Mouse (Mus musculus): ENCODE data around the gene Klrb1. TPM values are rescaled to one million over a fixed set of nuclear protein-coding genes. Genes with fewer than 3 reads are reported as not detected.
A peak's percentile ranks its signal among the peaks of the same experiment; 100 is the strongest.
"Not testable (repeated sequence)": the region's sequence is repeated elsewhere in the genome, so short reads cannot be mapped to it uniquely, and the experiment has no call there.

Gene Klrb1
- polyA plus RNA-seq, 1 experiment from 2014 or later, result 0.45 TPM

DNA sequence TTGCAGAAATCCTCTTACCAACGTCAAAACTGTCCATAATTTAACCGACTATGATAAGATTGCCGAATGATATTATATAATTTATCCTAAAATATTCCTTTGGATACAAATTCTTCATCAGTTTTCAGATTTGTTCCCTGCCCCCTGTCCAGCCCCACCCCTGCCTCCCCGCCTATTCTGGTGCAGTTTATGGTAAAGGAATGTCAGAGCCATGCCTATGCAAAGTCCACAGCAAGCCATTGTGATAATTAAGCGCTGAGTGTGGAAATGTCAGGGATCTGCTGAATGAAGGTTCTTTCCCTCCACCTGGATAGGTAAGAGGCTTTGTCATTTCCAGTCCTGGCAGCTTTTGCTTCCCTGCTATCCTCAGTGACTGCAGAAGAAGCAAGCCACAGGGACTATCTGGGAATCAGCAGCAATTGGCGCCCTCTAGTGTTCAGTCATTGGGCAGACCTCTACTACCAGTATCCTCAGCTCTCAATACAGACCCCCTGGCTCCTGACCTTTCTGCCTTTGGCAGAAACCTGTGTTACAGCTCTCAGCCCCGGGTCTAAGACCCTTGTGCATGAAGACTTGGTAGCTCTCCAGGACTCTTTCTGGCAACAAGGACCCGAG lies 30.9 kb upstream of the Klrb1 start:
- ATAC-seq (ENCODE audit: low FRiP score, low TSS enrichment) (peak; percentile 92), DNase-seq (peak; percentile 89)
- not testable (repeated sequence) for H3K36me3 ChIP-seq (ENCODE audit: control insufficient read depth, insufficient read depth, low read length); H3K9me3 ChIP-seq (ENCODE audit: control insufficient read depth, low read length); H3K27me3 ChIP-seq (ENCODE audit: control insufficient read depth, insufficient read depth, low read length); H3K4me1 ChIP-seq (ENCODE audit: control insufficient read depth, insufficient read depth, low read length); H3K4me3 ChIP-seq (replicated peaks; ENCODE audit: low read depth, low read length); H3K9ac ChIP-seq (replicated peaks; ENCODE audit: low read length)
- WGBS, result 42% methylated on average over 7 of the region's 8 CpGs
- H3K27ac ChIP-seq (replicated peaks; ENCODE audit: low read depth, low read length), result peak overlapping the region; percentile 67
- peak overlapping the region; percentile 30; the same call in 1 of the 2 replicates for H3K4me2 ChIP-seq (ENCODE audit: low read length)

DNA sequence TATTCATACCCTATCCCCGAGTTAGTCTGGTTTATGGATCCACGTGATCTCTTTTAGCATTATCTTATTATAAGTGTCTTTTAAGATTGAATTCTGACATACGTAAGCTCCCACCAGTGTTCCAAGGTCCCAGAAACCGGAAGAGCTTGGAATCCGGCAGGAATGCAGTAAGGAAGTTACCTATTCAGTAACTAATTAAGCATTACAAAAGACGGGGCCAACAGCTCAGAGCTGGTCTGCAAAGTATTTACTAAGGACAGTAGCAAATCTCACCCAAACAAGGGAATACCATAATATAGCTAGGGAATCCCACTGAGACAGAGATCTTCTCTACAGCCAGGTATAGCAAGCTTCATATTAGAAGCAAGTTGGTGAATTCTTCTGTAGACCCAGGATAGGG lies 24.1 kb upstream of the Klrb1 start:
- not testable (repeated sequence) for H3K4me3 ChIP-seq (replicated peaks; ENCODE audit: low read depth, low read length); DNase-seq; H3K27me3 ChIP-seq (ENCODE audit: control insufficient read depth, insufficient read depth, low read length); H3K27ac ChIP-seq (replicated peaks; ENCODE audit: low read depth, low read length); H3K9ac ChIP-seq (replicated peaks; ENCODE audit: low read length); H3K36me3 ChIP-seq (ENCODE audit: control insufficient read depth, insufficient read depth, low read length); H3K4me1 ChIP-seq (ENCODE audit: control insufficient read depth, insufficient read depth, low read length); ATAC-seq (ENCODE audit: low FRiP score, low TSS enrichment); H3K4me2 ChIP-seq (ENCODE audit: low read length); H3K9me3 ChIP-seq (ENCODE audit: control insufficient read depth, low read length)
- WGBS, result 85% methylated on average over 6 of the region's 6 CpGs

DNA sequence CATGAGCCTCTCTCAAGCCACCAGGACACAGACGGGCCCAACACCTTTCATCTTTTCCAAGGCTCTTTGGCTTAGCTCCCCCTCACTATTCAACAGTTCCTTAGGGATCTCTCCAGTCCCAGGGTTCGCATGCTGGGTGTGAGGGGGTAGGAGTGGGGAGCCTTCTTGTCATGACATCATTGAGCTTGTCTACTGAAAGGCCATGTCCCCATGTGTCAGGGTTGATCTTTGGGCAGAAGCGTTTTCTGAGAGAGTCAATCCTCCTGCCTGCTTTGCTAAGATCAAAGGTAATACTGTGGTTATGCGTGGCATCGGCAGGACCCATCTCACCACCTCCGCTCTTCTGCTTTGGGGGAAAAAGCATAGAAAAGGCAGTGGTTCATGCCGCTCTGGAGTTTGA lies 14.6 kb upstream of the Klrb1 start:
- no peak overlapping the region for H3K27ac ChIP-seq (replicated peaks; ENCODE audit: low read depth, low read length)
- no peak overlapping the region for H3K4me3 ChIP-seq (replicated peaks; ENCODE audit: low read depth, low read length)
- WGBS, result 88% methylated on average over 7 of the region's 7 CpGs
- H3K4me1 ChIP-seq (ENCODE audit: control insufficient read depth, insufficient read depth, low read length), result no peaks in the 10 kb centered on the region
- H3K4me2 ChIP-seq (ENCODE audit: low read length), result no peak overlapping the region
- H3K27me3 ChIP-seq (ENCODE audit: control insufficient read depth, insufficient read depth, low read length), result no peaks in the 10 kb centered on the region
- H3K36me3 ChIP-seq (ENCODE audit: control insufficient read depth, insufficient read depth, low read length), result no peaks in the 10 kb centered on the region
- H3K9ac ChIP-seq (replicated peaks; ENCODE audit: low read length), result no peak overlapping the region
- DNase-seq (no peak), ATAC-seq (ENCODE audit: low FRiP score, low TSS enrichment) (no peak)
- no peaks in the 10 kb centered on the region for H3K9me3 ChIP-seq (ENCODE audit: control insufficient read depth, low read length)

DNA sequence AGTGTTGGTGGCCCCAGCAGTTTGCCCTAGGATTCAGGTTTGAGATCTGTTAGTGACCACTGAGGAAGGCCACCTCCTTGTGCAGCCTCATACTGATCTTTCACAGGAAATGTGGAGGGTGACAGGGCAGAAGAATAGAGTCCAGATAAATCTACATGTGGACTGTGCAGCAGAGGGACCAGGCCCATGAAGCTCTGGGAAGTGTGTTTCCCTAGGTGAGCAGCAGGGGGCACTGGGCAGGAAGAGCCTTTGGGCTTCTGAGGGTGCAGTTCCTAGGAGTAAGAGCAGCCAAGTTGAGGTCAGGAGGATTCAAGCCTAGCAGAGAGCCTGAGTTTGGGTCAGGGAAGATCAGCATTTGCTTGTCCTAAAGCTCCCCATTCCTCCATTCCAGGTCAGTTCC lies 13.2 kb upstream of the Klrb1 start:
- no peak overlapping the region for H3K4me2 ChIP-seq (ENCODE audit: low read length)
- no peak for DNase-seq
- ATAC-seq (ENCODE audit: low FRiP score, low TSS enrichment), result no peak
- H3K9me3 ChIP-seq (ENCODE audit: control insufficient read depth, low read length), result no peaks in the 10 kb centered on the region
- no peak overlapping the region for H3K9ac ChIP-seq (replicated peaks; ENCODE audit: low read length)
- H3K4me3 ChIP-seq (replicated peaks; ENCODE audit: low read depth, low read length), result no peak overlapping the region
- H3K36me3 ChIP-seq (ENCODE audit: control insufficient read depth, insufficient read depth, low read length), result no peaks in the 10 kb centered on the region
- H3K4me1 ChIP-seq (ENCODE audit: control insufficient read depth, insufficient read depth, low read length), result no peaks in the 10 kb centered on the region
- no peaks in the 10 kb centered on the region for H3K27me3 ChIP-seq (ENCODE audit: control insufficient read depth, insufficient read depth, low read length)
- H3K27ac ChIP-seq (replicated peaks; ENCODE audit: low read depth, low read length), result no peak overlapping the region

DNA sequence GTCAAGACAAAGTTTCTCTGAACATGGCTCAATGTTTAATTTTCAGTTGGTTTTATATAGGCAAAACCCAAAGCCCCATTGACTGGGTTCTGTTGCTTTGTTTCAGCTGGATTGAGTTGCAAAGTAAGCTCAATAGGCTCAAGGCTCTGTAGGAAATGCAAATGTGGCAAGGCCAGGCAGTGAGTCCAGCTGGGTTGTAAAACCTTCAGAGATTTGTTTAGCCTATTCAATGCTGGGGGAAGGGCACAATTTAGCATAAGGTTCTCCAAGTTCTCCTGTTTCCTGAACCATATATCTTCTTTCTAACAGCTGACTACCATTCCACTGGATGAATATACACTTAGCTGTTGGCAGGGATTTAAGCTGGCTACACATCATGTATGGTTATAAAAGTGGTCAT lies 12.0 kb upstream of the Klrb1 start:
- Histone ChIP-seq H3K27ac (replicated peaks; ENCODE audit: low read depth, low read length) (no peak overlapping the region), H3K4me2 (ENCODE audit: low read length) (no peak overlapping the region), H3K4me1 (ENCODE audit: control insufficient read depth, insufficient read depth, low read length) (no peaks in the 10 kb centered on the region), H3K4me3 (replicated peaks; ENCODE audit: low read depth, low read length) (no peak overlapping the region), H3K27me3 (ENCODE audit: control insufficient read depth, insufficient read depth, low read length) (no peaks in the 10 kb centered on the region), H3K36me3 (ENCODE audit: control insufficient read depth, insufficient read depth, low read length) (no peaks in the 10 kb centered on the region), H3K9ac (replicated peaks; ENCODE audit: low read length) (no peak overlapping the region), H3K9me3 (ENCODE audit: control insufficient read depth, low read length) (no peaks in the 10 kb centered on the region)
- DNase-seq, result no peak
- no peak for ATAC-seq (ENCODE audit: low FRiP score, low TSS enrichment)

DNA sequence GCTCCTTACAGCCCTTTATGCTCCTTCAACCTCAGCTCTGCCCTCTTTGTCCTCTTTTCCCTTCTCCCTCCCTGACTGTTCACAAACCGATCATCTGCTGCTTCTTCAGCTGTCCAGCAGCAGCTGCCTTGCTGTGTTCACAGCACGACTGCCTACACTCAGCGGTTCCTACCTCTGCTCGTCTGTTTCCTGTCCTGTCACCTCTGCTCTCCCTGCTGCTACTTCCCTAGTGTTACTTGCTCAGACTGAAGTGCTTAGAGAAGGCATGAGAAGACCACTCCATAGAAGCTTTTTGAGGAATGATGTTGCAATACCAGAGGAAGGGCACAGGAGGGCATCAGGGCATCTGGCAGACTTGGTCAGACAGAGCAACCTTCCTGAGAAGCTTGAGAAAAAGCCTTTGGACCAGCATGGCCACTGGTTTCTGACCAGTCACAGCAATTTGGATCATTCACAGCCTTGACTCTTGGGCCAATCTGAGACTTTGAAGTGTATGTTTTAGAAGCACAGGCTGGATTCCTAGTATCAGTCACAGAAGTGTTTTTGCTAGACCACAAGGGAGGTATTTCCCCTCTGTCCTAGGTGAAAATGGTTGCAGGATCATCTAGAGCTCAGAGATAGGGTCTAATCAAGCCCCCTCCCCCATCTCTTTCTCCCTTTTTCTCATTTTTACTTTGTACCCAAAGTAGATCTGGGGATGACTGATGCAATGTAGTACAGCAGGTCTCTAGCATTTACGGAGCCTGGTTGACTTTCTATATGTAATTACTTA lies 11.2 kb upstream of the Klrb1 start:
- Histone ChIP-seq H3K36me3 (ENCODE audit: control insufficient read depth, insufficient read depth, low read length) (no peaks in the 10 kb centered on the region), H3K4me3 (replicated peaks; ENCODE audit: low read depth, low read length) (no peak overlapping the region), H3K4me1 (ENCODE audit: control insufficient read depth, insufficient read depth, low read length) (no peaks in the 10 kb centered on the region), H3K27ac (replicated peaks; ENCODE audit: low read depth, low read length) (no peak overlapping the region), H3K9me3 (ENCODE audit: control insufficient read depth, low read length) (no peaks in the 10 kb centered on the region), H3K9ac (replicated peaks; ENCODE audit: low read length) (no peak overlapping the region), H3K4me2 (ENCODE audit: low read length) (no peak overlapping the region), H3K27me3 (ENCODE audit: control insufficient read depth, insufficient read depth, low read length) (no peaks in the 10 kb centered on the region)
- DNase-seq (no peak), ATAC-seq (ENCODE audit: low FRiP score, low TSS enrichment) (no peak)
- WGBS, result 82% methylated on average over 5 of the region's 5 CpGs

DNA sequence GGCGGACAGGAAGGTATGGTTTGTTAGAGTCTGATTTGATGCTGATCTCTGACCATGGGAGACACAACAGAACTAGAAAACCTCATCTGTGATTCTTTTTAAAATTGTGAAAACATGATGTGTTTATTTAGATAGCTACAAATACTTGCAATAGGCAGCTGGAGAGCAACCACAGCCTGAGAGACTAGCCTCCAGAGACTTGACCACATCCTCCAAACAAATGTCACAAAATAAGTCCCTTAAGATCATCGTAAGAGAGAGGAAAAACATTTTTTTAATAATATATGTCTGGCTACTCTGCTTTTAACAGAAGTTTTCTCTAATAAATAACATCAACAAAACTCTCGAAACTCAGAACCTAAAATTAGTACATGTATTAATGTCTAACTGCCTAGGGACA lies 9.2 kb upstream of the Klrb1 start:
- H3K9me3 ChIP-seq (ENCODE audit: control insufficient read depth, low read length), result no peaks in the 10 kb centered on the region
- H3K27ac ChIP-seq (replicated peaks; ENCODE audit: low read depth, low read length), result no peak overlapping the region
- H3K4me3 ChIP-seq (replicated peaks; ENCODE audit: low read depth, low read length), result no peak overlapping the region
- WGBS, result 84% methylated on average over 3 of the region's 3 CpGs
- H3K9ac ChIP-seq (replicated peaks; ENCODE audit: low read length), result no peak overlapping the region
- no peak for ATAC-seq (ENCODE audit: low FRiP score, low TSS enrichment)
- H3K27me3 ChIP-seq (ENCODE audit: control insufficient read depth, insufficient read depth, low read length), result no peaks in the 10 kb centered on the region
- H3K4me2 ChIP-seq (ENCODE audit: low read length), result no peak overlapping the region
- H3K4me1 ChIP-seq (ENCODE audit: control insufficient read depth, insufficient read depth, low read length), result no peaks in the 10 kb centered on the region
- no peaks in the 10 kb centered on the region for H3K36me3 ChIP-seq (ENCODE audit: control insufficient read depth, insufficient read depth, low read length)
- DNase-seq, result no peak

DNA sequence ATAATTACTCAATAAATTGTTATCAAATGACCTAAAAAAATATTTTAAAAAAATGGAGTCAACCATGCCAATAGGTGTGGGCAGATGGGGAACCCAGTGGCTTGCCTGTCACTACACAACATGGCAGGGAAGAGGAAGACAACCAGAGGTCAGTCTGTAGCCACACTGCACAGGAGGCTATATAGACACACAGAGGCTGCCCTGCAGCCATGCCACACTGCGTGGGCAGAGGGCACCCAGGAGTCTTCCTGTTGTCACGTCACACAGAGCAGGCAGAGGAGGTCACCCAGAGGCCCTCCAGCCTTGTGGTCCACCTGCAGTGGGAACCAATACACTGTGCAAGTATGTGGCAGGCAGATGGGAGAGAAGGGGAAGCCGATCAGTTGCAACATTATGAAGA lies 21.2 kb downstream of the Klrb1 start:
- DNase-seq, result no peak
- H3K27me3 ChIP-seq (ENCODE audit: control insufficient read depth, insufficient read depth, low read length), result no peaks in the 10 kb centered on the region
- no peak overlapping the region for H3K27ac ChIP-seq (replicated peaks; ENCODE audit: low read depth, low read length)
- H3K4me3 ChIP-seq (replicated peaks; ENCODE audit: low read depth, low read length), result no peak overlapping the region
- H3K9me3 ChIP-seq (ENCODE audit: control insufficient read depth, low read length), result no peaks in the 10 kb centered on the region
- H3K9ac ChIP-seq (replicated peaks; ENCODE audit: low read length), result no peak overlapping the region
- H3K36me3 ChIP-seq (ENCODE audit: control insufficient read depth, insufficient read depth, low read length), result no peaks in the 10 kb centered on the region
- H3K4me1 ChIP-seq (ENCODE audit: control insufficient read depth, insufficient read depth, low read length), result no peaks in the 10 kb centered on the region
- H3K4me2 ChIP-seq (ENCODE audit: low read length), result no peak overlapping the region
- 91% methylated on average over 3 of the region's 3 CpGs for WGBS
- no peak; the same call in 1 of the 2 replicates for ATAC-seq (ENCODE audit: low FRiP score, low TSS enrichment)

DNA sequence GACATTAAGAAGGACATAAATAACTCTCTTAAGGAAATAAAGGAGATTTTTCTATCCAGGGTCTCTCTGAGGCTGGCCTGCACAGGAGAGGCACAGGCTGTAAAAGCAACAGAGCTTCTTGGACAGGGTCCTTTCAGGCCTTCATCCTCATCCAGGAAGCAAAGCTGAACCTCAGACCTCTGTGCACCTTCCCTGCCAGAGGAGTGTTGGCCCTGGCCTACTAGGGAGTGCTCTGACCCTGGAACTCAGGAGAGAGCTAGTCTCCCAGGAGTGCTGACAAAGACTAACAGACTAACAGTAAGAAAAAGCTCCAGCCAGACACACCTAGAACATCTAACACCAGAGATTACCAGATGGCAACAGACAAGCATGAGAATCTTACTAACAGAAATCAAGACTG lies 43.3 kb downstream of the Klrb1 start:
- Histone ChIP-seq H3K9me3 (ENCODE audit: control insufficient read depth, low read length) (no peaks in the 10 kb centered on the region), H3K4me2 (ENCODE audit: low read length) (no peak overlapping the region), H3K4me1 (ENCODE audit: control insufficient read depth, insufficient read depth, low read length) (no peaks in the 10 kb centered on the region), H3K4me3 (replicated peaks; ENCODE audit: low read depth, low read length) (no peak overlapping the region), H3K36me3 (ENCODE audit: control insufficient read depth, insufficient read depth, low read length) (no peaks in the 10 kb centered on the region), H3K27ac (replicated peaks; ENCODE audit: low read depth, low read length) (no peak overlapping the region), H3K9ac (replicated peaks; ENCODE audit: low read length) (no peak overlapping the region), H3K27me3 (ENCODE audit: control insufficient read depth, insufficient read depth, low read length) (no peaks in the 10 kb centered on the region)
- ATAC-seq (ENCODE audit: low FRiP score, low TSS enrichment), result no peak
- no peak for DNase-seq

Measured in midbrain, embryonic 14.5 days (tissue).